Mouse (Mus musculus): Measurements from ENCODE around the gene Spsb3.

The Spsb3 gene

GRCm38 (mm10) chr17:24874989-24875388 lies 11.5 kb upstream of the Spsb3 start:
- no peak for DNase-seq

- no peak for DNase-seq
These were observed 8.9 kb upstream of the Spsb3 start for GRCm38 (mm10) chr17:24877336-24878116.

GRCm38 (mm10) chr17:24878117-24878397 lies 8.4 kb upstream of the Spsb3 start:
- DNase-seq = peak in 1 of 2 experiments; percentile 51

GRCm38 (mm10) chr17:24878531-24878930 lies 7.9 kb upstream of the Spsb3 start:
- no peak for DNase-seq

DNA sequence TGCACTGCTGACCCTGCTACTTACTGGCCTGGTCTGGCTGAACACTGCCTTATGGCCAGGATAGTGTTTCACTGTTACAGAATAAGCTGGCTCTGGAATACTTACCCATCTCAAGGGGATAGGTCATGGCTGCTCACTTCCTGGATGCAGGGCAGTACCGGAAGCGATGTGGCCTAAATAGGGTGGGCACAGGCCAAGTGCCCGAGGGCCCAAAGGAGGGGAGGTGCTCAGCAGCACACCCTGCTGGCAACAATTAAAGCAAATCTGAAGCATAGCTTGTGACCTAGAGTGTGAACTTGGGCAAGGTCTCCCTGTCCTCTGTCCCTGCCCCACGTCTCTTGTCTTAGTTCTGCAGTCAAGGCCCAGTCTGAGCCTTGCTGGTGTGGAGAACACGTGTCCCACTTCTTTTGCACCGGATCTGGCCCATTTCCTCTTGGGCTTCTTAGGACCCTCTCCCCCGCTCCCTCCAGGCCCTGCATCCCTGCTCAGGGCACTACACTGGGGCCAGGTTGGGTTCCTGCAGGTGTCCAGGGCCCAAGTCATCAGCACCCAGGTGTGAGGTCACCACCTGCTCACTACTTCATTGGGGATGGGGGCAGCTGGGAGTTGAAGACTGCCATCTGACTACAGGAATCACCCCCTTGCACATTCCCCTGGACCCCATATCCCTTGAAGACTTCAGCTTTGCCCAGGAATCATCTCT lies 4.6 kb upstream of the Spsb3 start:
- no peak for DNase-seq

GRCm38 (mm10) chr17:24884391-24884790 lies 2.1 kb upstream of the Spsb3 start:
- DNase-seq = no peak

GRCm38 (mm10) chr17:24885356-24886133 lies 898 bp upstream of the Spsb3 start:
- no peak for DNase-seq

DNA sequence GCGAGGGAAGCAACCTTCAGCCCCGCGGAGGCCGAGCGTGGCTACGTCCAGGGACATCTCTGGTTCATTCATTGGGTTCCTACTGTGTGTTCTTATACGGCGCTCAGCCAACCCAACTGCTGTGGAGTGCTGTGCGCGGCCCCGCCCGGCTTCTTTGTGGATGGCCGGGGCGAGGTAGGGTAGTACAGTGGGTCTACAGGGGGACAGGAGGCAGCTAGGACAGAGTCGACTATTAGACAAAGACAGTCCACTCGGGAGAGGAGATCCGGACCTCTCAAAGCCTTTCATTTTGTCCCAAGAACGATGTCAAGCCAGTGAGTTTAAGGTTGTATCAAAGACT lies 459 bp downstream of the Spsb3 start:
- no peak for DNase-seq

DNA sequence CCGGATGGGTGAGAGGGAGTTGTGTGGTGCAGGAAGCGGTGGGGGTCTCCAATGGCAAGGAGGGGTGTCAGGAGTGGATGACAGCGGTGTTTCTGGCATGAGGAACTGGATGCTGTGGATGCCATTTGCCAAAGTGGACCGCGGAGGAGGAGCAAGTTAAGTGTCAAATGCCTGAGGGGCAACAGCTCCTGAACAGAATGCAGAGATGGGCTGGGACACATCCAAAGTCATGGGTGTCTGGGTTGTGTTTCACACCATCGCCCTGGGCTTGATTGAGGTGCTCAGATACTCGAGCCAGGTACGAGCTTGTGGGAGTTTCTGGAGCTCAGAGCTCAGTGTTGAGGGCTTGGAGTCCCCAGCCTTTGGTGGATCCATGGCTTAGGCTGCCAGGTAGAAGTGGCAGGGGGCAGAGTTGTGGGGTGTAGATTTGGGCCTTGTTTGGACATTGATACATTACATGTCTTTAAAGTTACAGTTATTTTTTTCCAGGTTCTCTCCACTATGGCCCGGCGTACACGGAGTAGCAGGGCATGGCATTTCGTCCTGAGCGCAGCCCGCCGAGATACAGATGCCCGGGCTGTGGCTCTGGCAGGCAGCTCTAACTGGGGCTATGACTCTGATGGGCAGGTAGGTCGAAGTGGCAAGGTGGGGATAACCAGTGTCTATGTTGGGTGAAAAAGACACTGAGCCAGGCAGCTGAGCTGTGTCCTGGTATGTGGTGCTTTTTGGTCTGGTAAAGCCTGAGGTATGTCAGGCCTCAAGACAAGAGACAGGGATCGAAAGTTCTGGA lies 1.0 kb downstream of the Spsb3 start:
- DNase-seq = no peak

GRCm38 (mm10) chr17:24888862-24889261 lies 2.4 kb downstream of the Spsb3 start:
- no peak for DNase-seq

- no peak for DNase-seq
These were observed 4.0 kb downstream of the Spsb3 start for GRCm38 (mm10) chr17:24890151-24891092.

GRCm38 (mm10) chr17:24891321-24891720 lies 4.9 kb downstream of the Spsb3 start:
- no peak for DNase-seq

GRCm38 (mm10) chr17:24892785-24893184 lies 6.3 kb downstream of the Spsb3 start:
- no peak for DNase-seq

DNA sequence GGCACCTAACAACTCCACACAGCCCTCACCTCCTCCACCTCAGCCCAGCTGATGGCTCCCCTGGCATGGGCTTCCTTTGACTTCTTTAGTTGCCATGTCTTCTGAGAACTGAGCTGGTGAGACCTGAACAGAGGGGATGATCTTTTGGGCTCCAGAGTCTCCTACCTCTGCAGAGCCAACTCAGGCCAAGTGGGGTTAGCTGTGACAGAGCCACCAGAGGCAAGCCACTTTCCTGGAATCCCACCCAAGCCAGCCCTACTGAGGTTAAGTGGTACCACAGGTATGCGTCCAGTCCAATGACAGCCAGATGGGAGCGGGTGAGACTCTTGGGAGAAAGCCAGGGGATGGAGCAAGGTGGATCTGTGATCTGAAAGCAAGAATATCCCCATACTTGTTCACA lies 6.8 kb downstream of the Spsb3 start:
- no peak for DNase-seq

DNA sequence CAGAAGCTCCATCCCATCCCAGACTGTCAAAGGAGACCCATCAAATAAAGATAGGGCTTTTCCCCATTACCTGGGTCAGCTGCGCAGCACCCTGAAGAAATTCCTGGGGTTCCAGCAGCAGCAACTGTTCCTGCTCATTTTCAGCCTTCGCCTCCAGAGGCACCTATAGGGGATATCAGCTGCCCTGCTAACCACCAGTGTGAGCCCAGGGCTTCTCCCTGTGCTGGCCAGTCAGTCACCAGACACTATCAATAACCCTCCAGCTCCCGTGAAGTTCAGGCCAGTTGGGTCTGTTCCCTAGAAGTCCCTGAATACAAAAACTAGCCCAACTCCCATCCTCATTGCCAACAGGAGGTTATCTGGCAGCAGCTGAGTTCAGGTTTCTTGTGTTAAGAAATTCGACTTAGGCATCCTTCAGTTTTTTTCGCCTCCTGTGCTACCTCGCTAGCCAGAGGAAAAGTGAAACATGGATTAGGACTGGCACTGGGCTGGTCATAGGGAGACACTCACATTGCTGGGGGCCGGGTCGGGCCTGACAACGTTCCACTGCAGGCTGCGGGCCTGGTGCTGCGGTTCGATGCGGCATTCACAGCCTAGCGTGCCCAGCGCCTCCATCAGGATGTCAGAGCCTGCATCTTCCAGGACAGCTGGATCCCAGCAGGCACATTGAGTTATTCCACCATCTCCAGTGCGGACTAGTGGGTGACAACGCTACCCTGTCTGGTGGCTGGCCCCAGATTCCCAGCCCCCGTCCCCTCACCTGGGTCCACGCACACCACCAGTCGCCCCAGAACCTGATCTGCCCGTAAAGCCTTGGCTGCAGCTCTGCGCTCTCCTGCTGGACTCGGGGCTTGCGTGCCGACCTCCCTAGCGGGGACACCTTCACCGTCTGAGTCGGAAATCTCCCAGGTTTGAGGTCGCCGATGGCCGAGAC lies 7.9 kb downstream of the Spsb3 start:
- DNase-seq = no peak

DNA sequence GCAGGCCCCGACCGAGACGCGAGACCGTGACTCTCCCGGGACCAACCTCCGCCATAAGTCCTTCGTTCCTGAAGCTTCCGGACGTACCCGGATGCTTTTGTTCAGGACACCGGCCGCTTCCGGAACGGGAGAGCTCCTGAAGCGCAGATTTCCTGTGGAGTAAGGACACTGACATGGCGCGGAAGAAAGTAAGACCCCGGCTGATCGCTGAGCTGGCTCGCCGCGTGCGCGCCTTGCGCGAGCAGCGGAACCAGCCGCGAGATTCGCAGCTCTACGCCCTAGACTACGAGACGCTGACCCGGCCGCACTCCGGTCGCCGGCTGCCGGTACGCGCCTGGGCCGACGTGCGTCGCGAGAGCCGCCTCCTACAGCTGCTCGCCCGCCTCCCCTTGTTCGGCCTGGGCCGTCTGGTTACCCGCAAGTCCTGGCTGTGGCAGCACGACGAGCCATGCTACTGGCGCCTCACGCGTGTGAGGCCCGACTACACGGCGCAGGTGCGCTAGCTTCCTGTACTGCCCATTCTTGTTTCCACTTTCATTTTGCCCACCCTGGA lies 8.6 kb downstream of the Spsb3 start, which contains the start of the genes Eme2 and Mrps34:
Eme2 (minus strand) TSS at position 93 of the 553 bp plus-strand sequence.
Mrps34 (plus strand) TSS at position 122 of the 553 bp plus-strand sequence.
- peak; percentile 55 to 66 for DNase-seq

DNA sequence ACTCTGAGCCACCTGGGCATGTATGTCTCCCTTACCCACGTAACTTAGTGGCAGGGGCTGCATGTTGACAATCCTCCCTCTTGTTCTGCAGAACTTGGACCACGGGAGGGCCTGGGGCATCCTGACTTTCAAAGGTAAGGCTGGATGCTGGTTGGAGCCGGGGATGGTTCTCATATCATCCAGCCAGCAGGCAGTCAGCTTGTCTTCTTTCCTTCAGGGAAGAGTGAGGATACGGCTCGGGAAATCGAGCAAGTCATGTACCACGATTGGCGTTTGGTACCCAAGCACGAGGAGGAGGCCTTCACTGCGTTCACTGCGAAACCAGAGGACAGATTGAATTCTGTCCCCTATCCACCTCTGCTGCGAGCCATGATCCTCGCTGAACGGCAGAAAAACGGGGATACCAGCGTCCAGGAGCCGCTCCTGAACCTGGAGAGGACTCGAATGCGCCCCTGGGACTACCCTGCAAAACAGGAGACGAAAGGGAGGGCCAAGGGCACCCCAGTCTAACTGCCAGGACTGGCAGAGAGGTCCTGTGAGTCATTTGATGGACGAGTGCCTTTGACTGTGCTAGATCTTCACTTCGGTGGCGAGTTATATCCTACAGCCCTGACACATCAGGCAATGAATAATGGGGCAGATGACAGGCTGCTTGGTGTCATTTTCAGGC lies 9.3 kb downstream of the Spsb3 start:
- DNase-seq = no peak

- peak; percentile 64 to 70 for DNase-seq
These were observed 10.0 kb downstream of the Spsb3 start, which contains the start of gene Nme3 for GRCm38 (mm10) chr17:24896241-24896992. Gene Nme3, plus strand, starts transcription at chr17:24896500.

DNA sequence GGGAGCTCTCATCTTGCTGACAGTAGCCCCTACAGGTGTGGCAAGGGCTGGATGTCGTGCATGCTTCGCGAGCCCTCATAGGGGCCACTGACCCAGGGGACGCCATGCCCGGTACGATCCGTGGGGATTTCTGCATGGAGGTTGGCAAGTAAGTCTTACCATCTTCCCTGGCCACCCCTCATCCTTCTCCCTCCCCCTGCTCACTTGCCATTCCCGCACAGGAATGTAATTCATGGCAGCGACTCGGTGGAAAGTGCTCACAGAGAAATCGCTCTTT lies 10.5 kb downstream of the Spsb3 start:
- DNase-seq = no peak

All from thymus, adult 18-20 months (tissue).